Mouse (Mus musculus): Measurements from ENCODE around the gene Ctdspl.

DNA sequence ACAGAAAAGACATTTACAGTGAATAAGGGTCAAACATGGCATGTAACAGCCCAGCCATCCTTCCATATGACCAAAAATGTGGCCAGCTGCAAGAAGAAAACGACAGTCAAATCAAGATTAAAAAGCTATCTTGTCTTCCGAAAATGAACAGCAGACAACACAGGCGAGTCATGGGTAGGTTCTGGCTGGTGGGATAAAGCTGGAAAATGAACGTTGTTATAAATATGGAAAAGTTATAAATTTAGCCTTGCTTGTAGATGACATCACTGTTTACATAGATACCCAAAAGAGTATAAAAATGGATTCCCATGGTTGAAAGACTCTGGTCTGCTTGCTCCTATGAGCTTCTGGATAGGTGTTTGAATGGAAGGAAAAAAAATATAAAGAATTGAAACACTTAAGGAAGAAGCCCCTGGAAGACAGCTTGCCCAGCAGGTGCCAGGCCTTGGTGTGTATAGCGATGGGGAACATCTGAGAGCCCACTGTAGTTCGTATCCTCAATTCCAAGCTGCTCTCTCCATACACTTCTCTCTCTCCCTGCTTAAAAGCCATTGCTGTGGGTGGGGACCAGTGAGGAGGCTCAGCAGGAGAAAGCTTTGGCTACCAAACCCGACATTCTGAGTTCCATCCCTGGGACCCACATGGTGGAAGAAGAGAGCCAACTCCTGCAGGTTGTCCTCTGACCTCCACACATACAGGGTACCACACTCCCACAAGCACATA lies 90.7 kb downstream of the Ctdspl start:
- TF ChIP-seq CTCF (IDR thresholded peaks at IDR 0.05; ENCODE audit: borderline replicate concordance, insufficient read depth, low read length) = no peak
- TF ChIP-seq POLR2A (IDR thresholded peaks at IDR 0.05; ENCODE audit: low read depth, low read length) = no peak
